Mouse (Mus musculus) liver, embryonic 12.5 days (tissue): ENCODE data around the gene Ptms. TPM values are rescaled to one million over a fixed set of nuclear protein-coding genes. Genes with fewer than 3 reads are reported as not detected.

Experiments
- ATAC-seq: fragments of 200-750 bp; cut with Nextera tagmentation; 2 replicates; pipeline ENCODE4 v1.8.0; 2017; ENCODE audit warnings: moderate number of reproducible peaks, mild to moderate bottlenecking, moderate library complexity
- H3K27ac ChIP-seq: fragments of 300-500 bp; sonication (generic); 2 replicates; pipeline ENCODE4 v1.5.1; 2016; ENCODE audit warnings: mild to moderate bottlenecking
- H3K27me3 ChIP-seq: fragments of 300-500 bp; sonication (generic); replicated peaks from 2 replicates; pipeline ENCODE4 v1.6.1; 2016; ENCODE audit warnings: mild to moderate bottlenecking, moderate library complexity
- H3K36me3 ChIP-seq: fragments of 300-500 bp; sonication (generic); 2 replicates; pipeline ENCODE4 v1.6.1; 2016; ENCODE audit warnings: mild to moderate bottlenecking, moderate library complexity
- H3K4me1 ChIP-seq: fragments of 300-500 bp; sonication (generic); 2 replicates; pipeline ENCODE4 v1.6.1; 2016
- H3K4me2 ChIP-seq: fragments of 300-500 bp; sonication (generic); 2 replicates; pipeline ENCODE4 v1.6.1; 2016; ENCODE audit warnings: mild to moderate bottlenecking, moderate library complexity
- H3K4me3 ChIP-seq: fragments of 300-500 bp; sonication (generic); 2 replicates; pipeline ENCODE4 v1.5.1; 2016; ENCODE audit warnings: mild to moderate bottlenecking, moderate library complexity
- H3K9ac ChIP-seq: fragments of 300-500 bp; sonication (generic); 2 replicates; pipeline ENCODE4 v1.6.1; 2016; ENCODE audit warnings: mild to moderate bottlenecking, moderate library complexity
- H3K9me3 ChIP-seq: fragments of 300-500 bp; sonication (generic); replicated peaks from 2 replicates; pipeline ENCODE4 v1.6.1; 2016; ENCODE audit warnings: mild to moderate bottlenecking, moderate library complexity
- WGBS: fragments of 180-500 bp; shearing (Covaris S2); methylation state at CpG from one replicate; pipeline ENCODE4 v1.1.7; 2016; ENCODE audit not compliant: insufficient replicate concordance; 5-methylcytosine and 5-hydroxymethylcytosine counted together
- polyA plus RNA-seq: library from polyadenylated mRNA; unstranded; fragments of >200 nt; fragmentation: Nextera tagmentation; extraction: Ambion mirVana; gene quantifications from 2 replicates; pipeline ENCODE4 v1.2.1, GENCODE M21; 2016

Ptms gene
- polyA plus RNA-seq, 1 experiment from 2014 or later = 66.7 TPM

GRCm38 (mm10) chr6:124879390-124879789 lies 40.5 kb downstream of the Ptms start:
- Histone ChIP-seq H3K27me3 (0 out of 2 replicates have a peak, but pooled peaks cover 9% of the 10 kb centered on the region), H3K9me3 (no peaks in the 10 kb centered on the region), H3K4me2 (no peak overlapping the region), H3K4me3 (no peak overlapping the region), H3K36me3 (no peaks in the 10 kb centered on the region), H3K9ac (no peak overlapping the region), H3K4me1 (no peaks in the 10 kb centered on the region), H3K27ac (no peak overlapping the region)
- 46% methylated on average over 6 of the region's 6 CpGs for WGBS
- ATAC-seq = no peak

- Histone ChIP-seq H3K4me3 (no peak overlapping the region), H3K4me1 (no peaks in the 10 kb centered on the region), H3K4me2 (no peak overlapping the region), H3K27ac (no peak overlapping the region), H3K9me3 (no peaks in the 10 kb centered on the region), H3K27me3 (0 out of 2 replicates have a peak, but pooled peaks cover 15% of the 10 kb centered on the region), H3K9ac (no peak overlapping the region), H3K36me3 (no peaks in the 10 kb centered on the region)
- WGBS = 20% methylated on average over 2 of the region's 3 CpGs
- no peak for ATAC-seq
These were observed 45.6 kb downstream of the Ptms start for GRCm38 (mm10) chr6:124874348-124874747.

GRCm38 (mm10) chr6:124866560-124866959 lies 53.3 kb downstream of the Ptms start:
- Histone ChIP-seq H3K27ac (no peak overlapping the region), H3K4me2 (no peak overlapping the region), H3K4me3 (no peak overlapping the region), H3K36me3 (no peaks in the 10 kb centered on the region), H3K27me3 (peaks cover 57% of the 10 kb centered on the region), H3K9me3 (no peaks in the 10 kb centered on the region), H3K9ac (no peak overlapping the region), H3K4me1 (peaks cover 17% of the 10 kb centered on the region)
- no peak for ATAC-seq
- WGBS = 50% methylated on average over 5 of the region's 7 CpGs

- H3K36me3 ChIP-seq = no peaks in the 10 kb centered on the region
- H3K4me1 ChIP-seq = peaks cover 17% of the 10 kb centered on the region
- no peak overlapping the region for H3K9ac ChIP-seq
- no peak overlapping the region for H3K27ac ChIP-seq
- 64% methylated on average over 18 of the region's 18 CpGs for WGBS
- no peaks in the 10 kb centered on the region for H3K9me3 ChIP-seq
- H3K27me3 ChIP-seq = peaks cover 64% of the 10 kb centered on the region
- ATAC-seq = no peak
- no peak overlapping the region for H3K4me3 ChIP-seq
- H3K4me2 ChIP-seq = no peak overlapping the region
These were observed 54.0 kb downstream of the Ptms start for GRCm38 (mm10) chr6:124865766-124866362.

Other genes starting within 250 kb of the Ptms start
- gene Emg1, start 207.9 kb downstream of the Ptms start, polyA plus RNA-seq = 200 TPM in 2 replicates
- 433 and 443 TPM in 2 replicates for gene Phb2, start 207.8 kb downstream of the Ptms start, polyA plus RNA-seq
- gene Ptpn6, start 181.4 kb downstream of the Ptms start, polyA plus RNA-seq = 30.8 and 31.3 TPM in 2 replicates
- 109 and 116 TPM in 2 replicates for gene Grcc10, start 178.7 kb downstream of the Ptms start, polyA plus RNA-seq
- not detected in 2 replicates for gene Gm45234, start 164.1 kb downstream of the Ptms start, polyA plus RNA-seq
- gene Atn1, start 163.6 kb downstream of the Ptms start, polyA plus RNA-seq = 2.6 and 2.9 TPM in 2 replicates
- gene Eno2, start 150.4 kb downstream of the Ptms start, polyA plus RNA-seq = 0.77 and 1.0 TPM in 2 replicates
- not detected in 2 replicates for gene Lrrc23, start 140.4 kb downstream of the Ptms start, polyA plus RNA-seq
- 9.9 and 10.8 TPM in 2 replicates for gene Spsb2, start 111.4 kb downstream of the Ptms start, polyA plus RNA-seq
- 630 and 674 TPM in 2 replicates for gene Tpi1, start 105.8 kb downstream of the Ptms start, polyA plus RNA-seq
- 87.5 and 94.1 TPM in 2 replicates for gene Usp5, start 90.6 kb downstream of the Ptms start, polyA plus RNA-seq
- 193 TPM in 2 replicates for gene Cdca3, start 90.6 kb downstream of the Ptms start, polyA plus RNA-seq
- 0.29 and 0.43 TPM in 2 replicates for gene Gnb3, start 79.8 kb downstream of the Ptms start, polyA plus RNA-seq
- gene P3h3, start 62.4 kb downstream of the Ptms start, polyA plus RNA-seq = 5.0 and 5.5 TPM in 2 replicates
- gene Gpr162, start 56.1 kb downstream of the Ptms start, polyA plus RNA-seq = 0.08 and 0.17 TPM in 2 replicates
- 0.05 and 0.07 TPM in 2 replicates for gene Cd4, start 31.9 kb downstream of the Ptms start, polyA plus RNA-seq
- 0.32 and 0.33 TPM in 2 replicates for gene Lag3, start 8.4 kb downstream of the Ptms start, polyA plus RNA-seq
- 178 and 187 TPM in 2 replicates for gene Mlf2, start 11.3 kb upstream of the Ptms start, polyA plus RNA-seq
- 88.7 and 95.2 TPM in 2 replicates for gene Cops7a, start 45.4 kb upstream of the Ptms start, polyA plus RNA-seq
- gene Pianp, start 76.6 kb upstream of the Ptms start, polyA plus RNA-seq = 0.11 TPM in 1 of 2 replicates, not detected in the other
- 6.6 and 7.2 TPM in 2 replicates for gene Zfp384, start 89.0 kb upstream of the Ptms start, polyA plus RNA-seq
- gene Ing4, start 119.7 kb upstream of the Ptms start, polyA plus RNA-seq = 34.4 and 34.6 TPM in 2 replicates
- 2.8 and 3.7 TPM in 2 replicates for gene Acrbp, start 129.6 kb upstream of the Ptms start, polyA plus RNA-seq
- gene Lpar5, start 147.8 kb upstream of the Ptms start, polyA plus RNA-seq = 1.9 and 2.2 TPM in 2 replicates
- gene Chd4, start 175.9 kb upstream of the Ptms start, polyA plus RNA-seq = 38.3 and 40.5 TPM in 2 replicates
- 83.1 and 85.3 TPM in 2 replicates for gene Nop2, start 211.8 kb upstream of the Ptms start, polyA plus RNA-seq
- 6.6 and 7.3 TPM in 2 replicates for gene Iffo1, start 225.1 kb upstream of the Ptms start, polyA plus RNA-seq
- gene Gapdh, start 246.4 kb upstream of the Ptms start, polyA plus RNA-seq = 1,499 and 1,575 TPM in 2 replicates